Mouse (Mus musculus) cerebellum, adult 2 months (tissue): ENCODE data around the gene 1700028K03Rik.

Source experiments
- CTCF ChIP-seq: fragments of 200-500 bp; IDR thresholded peaks from 2 replicates; pipeline ENCODE4 v1.5.1; 2011; ENCODE audit warnings: low read depth, mild to moderate bottlenecking, control low read depth, low read length, moderate library complexity, borderline replicate concordance; ENCODE audit not compliant: insufficient read depth
- POLR2A ChIP-seq: fragments of 200-500 bp; IDR thresholded peaks from 2 replicates; pipeline ENCODE4 v1.6.1; 2011; ENCODE audit warnings: low read length, control low read depth, borderline replicate concordance; ENCODE audit not compliant: insufficient read depth

DNA sequence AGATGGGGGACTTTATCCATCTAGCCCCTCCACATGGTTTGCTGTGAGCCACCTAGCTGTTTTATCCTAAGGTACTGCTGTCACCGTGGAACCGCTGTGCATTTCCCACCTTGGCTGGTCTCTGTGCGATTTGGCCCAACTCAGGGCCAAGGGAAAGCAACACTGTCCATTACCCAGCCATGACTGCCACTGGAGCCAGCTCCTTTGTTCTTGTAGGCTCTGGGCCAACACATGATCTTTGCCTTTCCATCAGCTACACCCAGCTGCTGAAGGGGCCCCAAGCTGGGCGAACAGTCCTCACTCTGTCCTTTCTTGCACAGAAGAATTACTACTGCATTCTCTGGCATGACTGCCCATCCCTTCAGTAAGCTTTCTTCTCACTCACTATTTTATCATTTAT lies 15.9 kb upstream of the 1700028K03Rik start:
- no peak for TF ChIP-seq CTCF
- no peak for TF ChIP-seq POLR2A
